Mouse (Mus musculus): ENCODE data around the gene Uts2r. TPM values are rescaled to one million over a fixed set of nuclear protein-coding genes. Genes with fewer than 3 reads are reported as not detected.

The Uts2r gene
- not detected in 2 replicates for polyA plus RNA-seq (2015; fragmentation: Nextera tagmentation; extraction: Ambion mirVana)

DNA sequence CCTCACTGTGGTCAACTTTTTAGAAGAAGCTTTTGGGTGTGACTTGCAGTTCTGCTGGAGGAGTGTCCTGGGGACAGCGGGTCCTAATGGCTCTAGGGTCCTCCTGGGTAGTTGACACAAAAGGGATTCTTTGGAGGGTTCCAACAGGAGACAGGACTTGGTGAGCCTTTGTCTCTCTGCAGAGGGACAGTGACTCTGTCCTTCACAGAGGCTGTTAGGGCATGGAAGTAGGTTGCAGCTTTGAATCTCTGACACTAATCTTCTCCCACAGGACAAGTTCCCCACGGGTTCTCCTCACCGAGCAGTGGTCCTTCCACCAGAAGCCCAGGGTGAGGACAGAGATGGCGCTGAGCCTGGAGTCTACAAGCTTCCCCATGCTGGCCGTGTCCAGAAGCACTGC is at the start of gene Uts2r:
TSS of gene Uts2r (plus strand) at position 301 of the 400 bp plus-strand sequence.
- Histone ChIP-seq H3K9me3 (no peaks in the 10 kb centered on the region), H3K27me3 (replicated peaks) (peaks cover 33% of the 10 kb centered on the region), H3K4me1 (peaks cover 8% of the 10 kb centered on the region), H3K27ac (no peak within 1 kb of the TSS), H3K4me2 (no peak within 1 kb of the TSS), H3K4me3 (replicated peaks) (no peak within 1 kb of the TSS), H3K36me3 (no peaks in the 10 kb centered on the region), H3K9ac (no peak within 1 kb of the TSS)
- ATAC-seq (ENCODE audit: insufficient read depth, low FRiP score, low read depth), result no peak
- WGBS, result 82% methylated on average over 5 of the region's 5 CpGs

DNA sequence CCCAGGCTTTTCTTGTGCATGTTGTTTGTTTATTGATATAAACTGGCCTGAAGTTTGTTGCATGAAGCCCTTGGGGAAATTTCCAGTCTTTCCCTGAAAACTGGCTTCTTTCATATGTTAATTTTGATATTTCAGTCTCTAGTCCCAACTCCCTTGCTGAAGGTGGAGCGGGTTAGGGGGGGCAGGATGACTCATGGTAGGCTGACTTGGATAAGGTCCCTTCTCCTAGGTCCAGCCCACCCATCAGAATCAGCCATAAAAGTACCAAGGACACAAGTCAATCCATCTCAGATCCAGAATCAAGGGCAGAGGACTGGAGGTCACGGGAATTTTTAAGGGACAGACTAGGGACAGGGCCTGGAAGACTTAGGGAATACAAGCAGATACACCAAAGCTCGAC is 49.0 kb upstream of the Uts2r start:
- Histone ChIP-seq H3K9me3 (no peaks in the 10 kb centered on the region), H3K9ac (no peak overlapping the region), H3K36me3 (no peaks in the 10 kb centered on the region), H3K4me1 (0 out of 2 replicates have a peak, but pooled peaks cover 6% of the 10 kb centered on the region), H3K4me3 (replicated peaks) (no peak overlapping the region), H3K27ac (no peak overlapping the region), H3K27me3 (replicated peaks) (no peaks in the 10 kb centered on the region), H3K4me2 (no peak overlapping the region)
- 87% methylated on average over 3 of the region's 3 CpGs for WGBS
- no peak for ATAC-seq (ENCODE audit: insufficient read depth, low FRiP score, low read depth)

DNA sequence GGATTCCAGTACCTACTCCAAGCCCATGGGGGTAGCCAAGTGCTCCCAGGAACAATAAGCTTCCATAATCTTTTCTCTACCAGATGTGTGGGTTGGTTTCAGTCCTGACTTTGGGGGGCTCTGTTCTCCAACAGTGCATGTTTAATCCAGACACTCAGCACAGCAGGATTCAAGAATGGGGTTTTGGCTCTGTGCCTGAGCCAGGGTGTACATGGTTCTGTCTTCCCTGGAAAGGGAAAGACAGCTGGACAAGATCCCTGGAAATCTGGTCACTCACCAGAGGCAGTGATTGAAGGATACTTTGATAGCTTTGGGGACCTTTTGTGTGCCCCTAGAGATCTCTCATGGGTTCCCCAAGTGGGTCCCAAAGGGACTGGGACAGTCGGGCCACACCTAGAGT is 48.5 kb upstream of the Uts2r start:
- H3K27ac ChIP-seq, result no peak overlapping the region
- no peaks in the 10 kb centered on the region for H3K9me3 ChIP-seq
- WGBS, result 67% methylated on average over 1 of the region's 1 CpGs
- no peak overlapping the region for H3K9ac ChIP-seq
- H3K4me3 ChIP-seq (replicated peaks), result no peak overlapping the region
- H3K27me3 ChIP-seq (replicated peaks), result no peaks in the 10 kb centered on the region
- H3K4me1 ChIP-seq, result 0 out of 2 replicates have a peak, but pooled peaks cover 6% of the 10 kb centered on the region
- no peak overlapping the region for H3K4me2 ChIP-seq
- no peak for ATAC-seq (ENCODE audit: insufficient read depth, low FRiP score, low read depth)
- H3K36me3 ChIP-seq, result no peaks in the 10 kb centered on the region

DNA sequence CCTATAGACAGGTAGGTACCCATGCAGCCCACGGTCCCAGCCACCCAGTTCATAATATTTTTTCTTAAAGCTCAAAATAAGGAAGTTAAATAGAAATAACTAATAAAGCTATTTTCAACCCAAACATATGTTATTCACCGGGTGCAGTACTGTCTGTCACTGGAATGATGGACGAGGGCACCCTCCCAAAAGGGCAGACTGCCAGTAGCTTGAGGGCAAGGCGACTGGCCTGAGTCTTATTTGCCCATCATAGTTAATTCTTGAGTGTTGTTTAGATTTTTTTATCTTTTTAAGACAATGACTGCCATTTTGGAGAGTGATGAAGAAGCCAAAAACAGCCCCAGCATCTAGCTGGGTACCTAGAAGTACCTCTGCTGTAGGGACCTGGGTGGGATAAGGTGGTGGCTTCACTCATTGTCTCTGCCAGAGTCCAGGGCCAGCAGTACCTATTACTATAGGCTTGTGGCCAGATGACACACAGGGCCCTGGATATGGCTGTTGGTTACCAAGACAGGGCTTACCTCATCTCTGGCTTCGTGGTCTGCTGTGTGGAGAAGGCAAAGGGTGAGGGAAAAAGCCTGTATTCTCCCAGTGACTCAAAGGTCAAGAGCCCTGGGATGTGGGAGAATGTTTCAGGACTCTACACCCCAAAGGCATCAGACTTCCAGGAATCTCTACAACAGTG is 47.8 kb upstream of the Uts2r start:
- no peak overlapping the region for H3K9ac ChIP-seq
- no peak overlapping the region for H3K4me3 ChIP-seq (replicated peaks)
- H3K9me3 ChIP-seq, result no peaks in the 10 kb centered on the region
- H3K36me3 ChIP-seq, result no peaks in the 10 kb centered on the region
- no peaks in the 10 kb centered on the region for H3K27me3 ChIP-seq (replicated peaks)
- H3K4me2 ChIP-seq, result no peak overlapping the region
- ATAC-seq (ENCODE audit: insufficient read depth, low FRiP score, low read depth), result no peak
- H3K4me1 ChIP-seq, result 0 out of 2 replicates have a peak, but pooled peaks cover 6% of the 10 kb centered on the region
- H3K27ac ChIP-seq, result no peak overlapping the region
- WGBS, result 65% methylated on average over 5 of the region's 5 CpGs

DNA sequence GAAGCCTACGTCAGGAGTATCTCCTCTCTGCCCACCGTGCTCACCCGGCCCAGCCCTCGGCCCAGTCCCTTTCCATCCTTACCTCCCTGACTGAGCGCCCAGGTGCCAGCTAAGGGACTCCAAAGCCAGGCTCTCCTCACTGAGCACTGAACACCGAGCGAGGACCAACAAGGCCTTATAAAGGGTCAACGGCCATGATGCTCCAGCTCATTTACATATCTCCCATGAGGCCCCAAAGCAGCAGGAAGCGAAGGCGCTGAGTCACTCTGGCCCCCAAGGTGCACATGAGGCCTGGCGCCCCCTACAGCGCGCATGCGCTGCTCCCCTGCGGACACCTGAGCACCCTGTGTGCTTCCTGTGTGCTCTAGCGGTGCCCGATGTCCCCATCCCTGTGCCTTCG is 42.0 kb upstream of the Uts2r start:
- no peaks in the 10 kb centered on the region for H3K27me3 ChIP-seq (replicated peaks)
- WGBS, result 92% methylated on average over 18 of the region's 18 CpGs
- no peak overlapping the region for H3K4me3 ChIP-seq (replicated peaks)
- H3K27ac ChIP-seq, result no peak overlapping the region
- H3K9me3 ChIP-seq, result no peaks in the 10 kb centered on the region
- no peaks in the 10 kb centered on the region for H3K36me3 ChIP-seq
- no peak for ATAC-seq (ENCODE audit: insufficient read depth, low FRiP score, low read depth)
- no peaks in the 10 kb centered on the region; the same call in 1 of the 2 replicates for H3K4me1 ChIP-seq
- H3K9ac ChIP-seq, result no peak overlapping the region
- no peak overlapping the region for H3K4me2 ChIP-seq

DNA sequence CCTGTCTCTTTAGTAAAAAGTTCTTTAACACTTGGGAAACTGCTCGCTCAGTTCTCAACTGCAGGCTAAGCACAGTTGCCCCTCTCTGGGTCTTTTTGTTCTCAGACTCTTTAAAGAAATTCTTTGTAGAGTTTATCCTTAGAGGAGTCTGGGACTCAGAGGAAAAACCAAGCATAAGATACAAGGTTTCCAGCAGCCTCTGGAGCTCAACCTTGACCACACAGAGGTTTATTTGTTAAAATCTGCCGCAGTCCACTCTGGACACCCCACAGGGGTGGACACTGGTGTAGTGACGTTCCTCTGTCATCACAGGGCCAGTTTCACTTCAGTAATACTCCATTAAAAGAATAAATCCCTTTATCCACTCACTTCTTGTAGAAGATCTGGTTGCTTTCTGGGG is 41.5 kb upstream of the Uts2r start, which contains the start of gene Tex19.2:
TSS of gene Tex19.2 (minus strand) at position 101 of the 400 bp plus-strand sequence.
- no peak for ATAC-seq (ENCODE audit: insufficient read depth, low FRiP score, low read depth)
- Histone ChIP-seq H3K9me3 (no peaks in the 10 kb centered on the region), H3K36me3 (no peaks in the 10 kb centered on the region), H3K27ac (no peak within 1 kb of the TSS), H3K4me1 (no peaks in the 10 kb centered on the region; the same call in 1 of the 2 replicates), H3K9ac (no peak within 1 kb of the TSS), H3K4me2 (no peak within 1 kb of the TSS), H3K27me3 (replicated peaks) (no peaks in the 10 kb centered on the region), H3K4me3 (replicated peaks) (no peak within 1 kb of the TSS)
- WGBS, result 82% methylated on average over 3 of the region's 3 CpGs

DNA sequence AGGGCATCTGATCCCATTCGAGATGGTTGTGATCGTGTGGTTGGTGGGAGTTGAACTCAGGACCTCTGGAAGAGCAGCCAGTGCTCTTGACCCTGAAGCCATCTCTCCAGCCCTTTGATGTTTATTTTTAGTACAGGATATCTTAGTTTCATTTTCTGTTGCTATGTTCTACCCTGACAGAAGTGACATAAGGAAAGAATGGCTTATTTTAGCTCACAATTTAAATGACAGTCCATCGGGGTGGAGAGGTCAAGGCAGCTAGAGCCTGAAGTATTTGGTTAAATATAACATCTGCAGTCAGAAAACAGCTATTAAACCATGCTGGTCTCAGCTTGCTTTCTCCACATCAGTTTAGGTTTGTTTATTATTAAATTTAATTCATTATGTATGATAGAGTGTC is 38.9 kb upstream of the Uts2r start:
- Histone ChIP-seq H3K4me1 (no peaks in the 10 kb centered on the region; the same call in 1 of the 2 replicates), H3K27me3 (replicated peaks) (no peaks in the 10 kb centered on the region), H3K9me3 (no peaks in the 10 kb centered on the region), H3K27ac (no peak overlapping the region), H3K9ac (no peak overlapping the region), H3K4me3 (replicated peaks) (no peak overlapping the region), H3K36me3 (no peaks in the 10 kb centered on the region), H3K4me2 (no peak overlapping the region)
- 47% methylated on average over 3 of the region's 3 CpGs for WGBS
- ATAC-seq (ENCODE audit: insufficient read depth, low FRiP score, low read depth), result no peak

DNA sequence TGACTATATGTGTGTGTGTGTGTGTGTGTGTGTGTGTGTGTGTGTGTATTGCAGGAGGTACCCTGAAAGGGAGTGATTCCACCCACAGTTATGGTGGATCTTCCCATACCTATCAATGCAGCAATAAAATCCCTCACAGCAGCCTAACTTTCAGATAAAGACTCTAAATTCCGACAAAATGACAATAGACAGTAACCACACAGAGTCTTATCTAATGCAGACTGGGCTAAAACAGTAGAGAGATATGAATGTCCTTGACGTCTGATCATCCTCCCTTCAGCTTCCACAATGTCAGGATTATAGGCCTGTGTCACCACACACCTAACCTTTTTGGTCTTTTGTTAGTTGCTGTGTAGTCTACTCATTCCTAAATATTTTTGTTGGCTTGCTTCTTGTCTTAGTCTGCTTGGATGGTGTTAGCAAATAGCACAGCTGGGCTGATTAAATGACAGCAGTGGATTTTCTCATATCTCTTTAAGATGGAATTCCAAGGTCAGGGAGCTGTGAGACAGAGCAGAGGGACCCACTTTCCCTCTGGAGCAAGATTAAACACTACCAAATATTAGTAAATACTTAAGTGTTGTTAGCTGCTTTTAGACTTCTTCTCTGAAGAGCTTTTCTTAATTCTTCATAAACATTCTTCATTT is 37.9 kb upstream of the Uts2r start:
- no peak overlapping the region for H3K4me3 ChIP-seq (replicated peaks)
- no peaks in the 10 kb centered on the region for H3K36me3 ChIP-seq
- H3K27ac ChIP-seq, result no peak overlapping the region
- ATAC-seq (ENCODE audit: insufficient read depth, low FRiP score, low read depth), result no peak
- H3K4me1 ChIP-seq, result no peaks in the 10 kb centered on the region; the same call in 1 of the 2 replicates
- H3K27me3 ChIP-seq (replicated peaks), result no peaks in the 10 kb centered on the region
- no peak overlapping the region for H3K4me2 ChIP-seq
- 40% methylated on average over 2 of the region's 2 CpGs for WGBS
- no peak overlapping the region for H3K9ac ChIP-seq
- no peaks in the 10 kb centered on the region for H3K9me3 ChIP-seq

DNA sequence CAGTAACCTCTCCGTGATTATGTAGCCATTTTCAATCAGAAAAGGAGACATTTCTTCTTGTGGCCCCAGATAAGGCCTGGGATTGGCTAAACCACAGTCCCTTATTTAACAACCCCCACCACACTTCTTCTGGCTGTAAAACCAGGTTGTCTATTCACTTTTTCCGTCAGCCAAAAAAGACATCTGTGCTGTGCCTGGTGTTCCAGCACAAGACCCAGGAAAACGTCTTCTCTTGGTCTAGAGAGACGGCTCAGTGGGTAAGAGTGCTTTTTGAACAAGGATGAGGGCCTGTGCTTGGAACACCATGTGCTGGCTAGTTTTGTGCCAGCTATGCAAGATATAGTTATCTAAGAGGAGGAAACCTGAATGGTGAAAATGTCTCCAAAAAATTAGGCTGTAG is 36.6 kb upstream of the Uts2r start:
- WGBS, result 91% methylated on average over 4 of the region's 4 CpGs
- ATAC-seq (ENCODE audit: insufficient read depth, low FRiP score, low read depth), result no peak
- no peak overlapping the region for H3K4me3 ChIP-seq (replicated peaks)

DNA sequence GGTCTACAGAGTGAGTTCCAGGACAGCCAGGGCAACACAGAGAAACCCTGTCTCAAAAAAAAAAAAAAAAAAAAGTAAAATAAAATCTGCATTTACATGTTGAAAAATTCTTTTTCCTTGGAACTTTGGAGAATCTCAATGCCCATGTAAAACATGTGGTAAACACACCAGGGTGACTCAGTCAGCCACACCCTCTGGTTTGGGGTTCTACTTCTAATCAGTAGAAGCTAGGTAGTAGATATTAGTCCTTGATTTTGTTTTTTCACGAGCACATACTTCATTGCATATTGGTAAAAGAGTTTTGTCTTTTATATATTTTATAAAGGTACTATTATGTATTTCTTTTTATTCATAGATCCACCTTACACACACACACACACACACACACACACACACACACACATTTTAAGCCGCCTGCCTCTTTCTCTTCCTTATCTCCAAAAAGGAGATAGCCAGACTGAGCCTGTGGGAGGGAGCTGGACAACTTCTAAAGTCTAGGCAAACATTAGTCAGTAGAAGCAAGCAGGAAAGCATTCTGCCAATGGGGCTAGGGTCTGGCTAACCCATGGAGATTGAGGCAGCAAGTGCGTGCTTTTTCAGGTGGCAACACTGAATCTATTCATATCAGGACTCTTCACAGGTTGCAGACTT is 34.4 kb upstream of the Uts2r start:
- H3K4me3 ChIP-seq (replicated peaks), result no peak overlapping the region
- H3K36me3 ChIP-seq, result no peaks in the 10 kb centered on the region
- H3K27me3 ChIP-seq (replicated peaks), result no peaks in the 10 kb centered on the region
- H3K9ac ChIP-seq, result no peak overlapping the region
- no peaks in the 10 kb centered on the region; the same call in 1 of the 2 replicates for H3K4me1 ChIP-seq
- no peak overlapping the region for H3K27ac ChIP-seq
- 76% methylated on average over 3 of the region's 3 CpGs for WGBS
- no peaks in the 10 kb centered on the region for H3K9me3 ChIP-seq
- H3K4me2 ChIP-seq, result no peak overlapping the region
- no peak for ATAC-seq (ENCODE audit: insufficient read depth, low FRiP score, low read depth)

More for the DNA sequence above, 36.6 kb upstream of the Uts2r start:
- no peak overlapping the region for H3K9ac ChIP-seq
- no peak overlapping the region for H3K27ac ChIP-seq
- no peaks in the 10 kb centered on the region for H3K36me3 ChIP-seq
- H3K4me1 ChIP-seq, result no peaks in the 10 kb centered on the region; the same call in 1 of the 2 replicates
- no peak overlapping the region for H3K4me2 ChIP-seq
- H3K27me3 ChIP-seq (replicated peaks), result no peaks in the 10 kb centered on the region
- H3K9me3 ChIP-seq, result no peaks in the 10 kb centered on the region

DNA sequence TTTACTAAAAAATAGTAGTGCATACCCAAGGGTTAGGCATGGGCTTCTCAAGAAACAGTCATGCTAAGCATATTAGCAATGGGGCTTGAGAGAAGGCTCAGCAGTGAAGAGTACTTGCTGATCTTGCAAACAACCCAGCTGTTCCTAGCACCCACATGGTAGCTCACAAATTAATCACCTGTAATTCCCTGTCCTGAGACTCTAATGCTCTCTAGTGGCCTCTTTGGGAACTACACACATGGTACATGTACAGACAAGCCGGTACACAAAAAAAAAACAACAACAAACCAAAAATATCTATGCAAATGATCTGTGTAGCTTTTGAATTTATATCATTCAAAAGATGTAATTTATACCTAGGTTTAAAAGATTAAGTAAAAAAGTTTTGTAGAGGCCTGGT is 33.7 kb upstream of the Uts2r start:
- Histone ChIP-seq H3K4me2 (no peak overlapping the region), H3K9me3 (no peaks in the 10 kb centered on the region), H3K27ac (no peak overlapping the region), H3K27me3 (replicated peaks) (no peaks in the 10 kb centered on the region), H3K4me3 (replicated peaks) (no peak overlapping the region), H3K36me3 (no peaks in the 10 kb centered on the region), H3K9ac (no peak overlapping the region), H3K4me1 (no peaks in the 10 kb centered on the region; the same call in 1 of the 2 replicates)
- no peak for ATAC-seq (ENCODE audit: insufficient read depth, low FRiP score, low read depth)
- WGBS, result 82% methylated on average over 1 of the region's 1 CpGs

DNA sequence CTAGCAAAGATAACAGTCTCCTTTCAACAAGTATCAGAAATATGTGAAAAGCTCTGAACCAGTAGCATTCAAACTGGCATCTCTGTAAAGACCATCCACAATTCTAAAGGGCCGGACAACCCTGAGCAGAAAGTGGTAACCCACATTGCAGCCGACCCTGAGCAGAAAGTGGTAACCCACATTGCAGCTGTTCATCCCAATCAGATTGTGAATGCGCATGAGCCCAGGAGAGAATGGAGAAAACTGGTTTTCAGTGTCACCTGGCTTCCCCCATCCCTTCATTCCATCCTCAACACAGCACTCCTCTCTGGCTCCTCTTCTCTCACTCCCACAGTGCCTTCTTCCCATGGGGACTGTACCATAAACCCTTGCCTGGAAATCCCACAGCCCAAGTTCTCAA is 32.6 kb upstream of the Uts2r start:
- Histone ChIP-seq H3K4me1 (no peaks in the 10 kb centered on the region), H3K4me3 (replicated peaks) (no peak overlapping the region), H3K27ac (no peak overlapping the region), H3K27me3 (replicated peaks) (no peaks in the 10 kb centered on the region), H3K9me3 (no peaks in the 10 kb centered on the region), H3K4me2 (no peak overlapping the region), H3K9ac (no peak overlapping the region), H3K36me3 (no peaks in the 10 kb centered on the region)
- no peak for ATAC-seq (ENCODE audit: insufficient read depth, low FRiP score, low read depth)
- WGBS, result 91% methylated on average over 3 of the region's 3 CpGs

Data from stomach, embryonic 15.5 days (tissue).